Mouse (Mus musculus) cortical plate, adult 2 months (tissue): Measurements from ENCODE around the gene Ak3.

Experiments used
- CTCF ChIP-seq: fragments of 200-500 bp; IDR thresholded peaks from 2 replicates; pipeline ENCODE4 v1.5.1; 2011; ENCODE audit warnings: mild to moderate bottlenecking, control low read depth, low read length; ENCODE audit not compliant: insufficient read depth; ENCODE audit errors: extremely low read depth
- POLR2A ChIP-seq: fragments of 200-500 bp; IDR thresholded peaks from 2 replicates; pipeline ENCODE4 v1.6.1; 2011; ENCODE audit warnings: mild to moderate bottlenecking, low read length, control low read depth; ENCODE audit not compliant: insufficient read depth; ENCODE audit errors: extremely low read depth

GRCm38 (mm10) chr19:29055469-29055868 is 7.7 kb upstream of the Ak3 start:
- TF ChIP-seq CTCF: no peak
- TF ChIP-seq POLR2A: no peak
